Mouse (Mus musculus) heart, embryonic 12.5 days (tissue): ENCODE data around the gene Sytl1. TPM values are rescaled to one million over a fixed set of nuclear protein-coding genes. Genes with fewer than 3 reads are reported as not detected.
A peak's percentile ranks its signal among the peaks of the same experiment; 100 is the strongest.

Experiments
- ATAC-seq: fragments of 200-750 bp; cut with Nextera tagmentation; 2 replicates; pipeline ENCODE4 v1.8.0; 2017; ENCODE audit warnings: moderate TSS enrichment, moderate library complexity; ENCODE audit not compliant: insufficient number of reproducible peaks, low FRiP score
- H3K27ac ChIP-seq: fragments of 300-500 bp; sonication (generic); 2 replicates; pipeline ENCODE4 v1.5.1; 2016; ENCODE audit warnings: mild to moderate bottlenecking, moderate library complexity; ENCODE audit not compliant: poor library complexity, severe bottlenecking
- H3K27me3 ChIP-seq: fragments of 300-500 bp; sonication (generic); replicated peaks from 2 replicates; pipeline ENCODE4 v1.6.1; 2016; ENCODE audit warnings: mild to moderate bottlenecking, moderate library complexity
- H3K36me3 ChIP-seq: fragments of 300-500 bp; sonication (generic); 2 replicates; pipeline ENCODE4 v1.6.1; 2016; ENCODE audit warnings: mild to moderate bottlenecking, moderate library complexity
- H3K4me1 ChIP-seq: fragments of 300-500 bp; sonication (generic); replicated peaks from 2 replicates; pipeline ENCODE4 v1.6.1; 2016; ENCODE audit warnings: mild to moderate bottlenecking
- H3K4me2 ChIP-seq: fragments of 300-500 bp; sonication (generic); 2 replicates; pipeline ENCODE4 v1.6.1; 2016; ENCODE audit warnings: mild to moderate bottlenecking, moderate library complexity
- H3K4me3 ChIP-seq: fragments of 300-500 bp; sonication (generic); 2 replicates; pipeline ENCODE4 v1.5.1; 2016; ENCODE audit warnings: mild to moderate bottlenecking
- H3K9ac ChIP-seq: fragments of 300-500 bp; sonication (generic); 2 replicates; pipeline ENCODE4 v1.6.1; 2016; ENCODE audit warnings: mild to moderate bottlenecking, moderate library complexity
- H3K9me3 ChIP-seq: fragments of 300-500 bp; sonication (generic); replicated peaks from 2 replicates; pipeline ENCODE4 v1.6.1; 2016; ENCODE audit warnings: mild to moderate bottlenecking, moderate library complexity
- WGBS: fragments of 180-500 bp; shearing (Covaris S2); methylation state at CpG from one replicate; pipeline ENCODE4 v1.1.7; 2016; 5-methylcytosine and 5-hydroxymethylcytosine counted together
- polyA plus RNA-seq: library from polyadenylated mRNA; unstranded; fragments of >200 nt; fragmentation: Nextera tagmentation; extraction: Ambion mirVana; gene quantifications from 2 replicates; pipeline ENCODE4 v1.2.1, GENCODE M21; 2016

Gene Sytl1
- polyA plus RNA-seq, 1 experiment from 2014 or later, result 0.47 TPM

DNA sequence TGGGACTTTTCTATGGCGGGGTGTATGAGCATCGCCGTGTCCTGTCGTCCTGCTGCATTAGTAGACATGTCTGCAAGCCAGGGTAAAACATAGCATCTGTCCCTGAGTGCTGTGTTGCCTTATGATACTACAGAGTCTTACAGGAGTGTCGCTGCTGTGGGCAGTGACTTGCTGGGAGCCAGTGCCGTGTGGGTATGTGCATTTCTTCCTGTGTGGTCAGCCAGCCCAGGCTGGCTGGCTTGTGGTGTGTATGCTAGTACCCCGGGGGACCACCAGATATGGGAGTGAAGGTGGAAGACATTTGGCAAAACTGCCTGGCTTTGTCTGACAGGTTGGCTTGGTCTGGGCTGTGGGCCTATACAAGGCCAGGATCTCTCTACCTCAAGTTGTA, 543 bp downstream of the Sytl1 start:
- peaks cover 36% of the 10 kb centered on the region for H3K36me3 ChIP-seq
- 64% methylated on average over 7 of the region's 7 CpGs for WGBS
- no peak overlapping the region for H3K27ac ChIP-seq
- no peak overlapping the region for H3K9ac ChIP-seq
- H3K4me3 ChIP-seq, result no peak overlapping the region
- no peaks in the 10 kb centered on the region for H3K4me1 ChIP-seq
- peaks cover 8% of the 10 kb centered on the region; the same call in 1 of the 2 replicates for H3K9me3 ChIP-seq
- no peak overlapping the region for H3K4me2 ChIP-seq
- ATAC-seq, result no peak
- peaks cover 18% of the 10 kb centered on the region for H3K27me3 ChIP-seq

DNA sequence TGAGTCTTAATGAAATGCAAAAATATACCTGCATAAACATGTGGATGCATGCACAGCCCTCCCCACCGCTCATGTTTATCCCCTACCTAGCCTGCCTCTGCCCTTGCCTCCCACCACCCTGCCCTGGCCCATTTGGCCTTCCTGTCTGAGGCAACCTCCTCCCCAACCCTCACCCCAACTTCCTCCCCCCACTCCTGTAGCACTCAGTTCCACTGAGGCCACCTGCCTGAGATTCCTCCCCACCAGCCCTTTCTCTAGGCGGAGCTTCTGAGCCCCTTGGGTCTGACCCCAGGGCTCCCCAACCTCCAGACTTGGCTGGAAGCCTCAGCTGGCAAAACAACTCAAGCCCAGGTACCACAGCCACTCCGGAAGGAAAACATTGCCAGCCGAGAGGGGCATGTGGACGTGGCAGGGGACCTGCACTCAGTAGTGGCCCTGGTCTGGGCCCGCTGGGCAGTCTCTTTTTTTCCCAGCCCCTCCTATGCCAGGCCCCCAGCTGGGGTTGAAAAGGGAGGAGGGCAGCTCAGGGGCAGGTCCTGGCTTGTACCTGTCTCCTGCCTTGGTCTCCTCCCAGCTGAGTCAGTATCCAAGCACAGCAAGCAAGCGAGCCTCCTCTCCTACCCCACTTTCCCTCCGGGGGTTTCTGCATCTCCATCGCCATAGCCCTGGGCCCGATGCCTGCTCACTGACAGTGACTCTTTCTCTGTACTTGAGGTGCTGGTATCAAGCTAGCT, 1.1 kb downstream of the Sytl1 start:
- no peak overlapping the region for H3K4me2 ChIP-seq
- WGBS, result 44% methylated on average over 10 of the region's 10 CpGs
- ATAC-seq, result no peak

DNA sequence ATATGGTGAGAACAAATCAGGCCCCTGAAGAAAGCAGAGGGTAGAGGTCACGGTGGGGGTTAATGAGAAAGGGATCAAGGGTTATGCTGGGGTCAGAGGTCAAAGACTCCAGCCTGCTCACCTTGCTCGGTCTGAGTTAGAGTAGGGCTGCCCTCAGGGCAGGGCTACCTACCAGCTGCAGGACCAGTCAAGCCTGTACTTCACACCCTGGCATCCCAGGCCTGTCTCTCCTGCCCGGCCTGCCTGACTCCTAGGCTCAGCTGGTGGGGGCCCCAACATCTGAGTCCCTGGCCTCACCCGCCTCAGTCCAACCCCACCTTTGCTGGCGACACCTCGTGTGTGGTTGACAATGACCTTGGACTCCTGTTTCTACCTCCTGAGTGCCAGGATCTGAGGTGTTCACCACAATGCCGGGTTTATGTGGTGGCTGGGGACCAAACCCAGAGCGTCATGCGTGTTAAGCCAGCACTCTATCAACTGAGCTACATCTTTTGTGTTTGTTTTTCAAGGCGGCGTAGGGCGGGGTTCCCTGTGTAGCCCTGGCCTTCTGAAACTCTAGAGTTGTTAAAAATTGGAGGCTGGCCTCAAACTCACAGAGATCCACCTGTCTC, 5.0 kb downstream of the Sytl1 start:
- H3K9me3 ChIP-seq, result no peaks in the 10 kb centered on the region
- no peak overlapping the region for H3K4me2 ChIP-seq
- H3K27me3 ChIP-seq, result peaks cover 62% of the 10 kb centered on the region
- no peak overlapping the region for H3K4me3 ChIP-seq
- no peak overlapping the region for H3K9ac ChIP-seq
- 75% methylated on average over 12 of the region's 12 CpGs for WGBS
- no peak overlapping the region for H3K27ac ChIP-seq
- no peaks in the 10 kb centered on the region for H3K36me3 ChIP-seq
- ATAC-seq, result 0 out of 2 replicates have a peak, but pooled peaks have one; percentile 27
- 0 out of 2 replicates have a peak, but pooled peaks cover 3% of the 10 kb centered on the region for H3K4me1 ChIP-seq

More for the DNA sequence above, 1.1 kb downstream of the Sytl1 start:
- Histone ChIP-seq H3K27me3 (peaks cover 24% of the 10 kb centered on the region), H3K4me3 (no peak overlapping the region), H3K36me3 (peaks cover 31% of the 10 kb centered on the region), H3K4me1 (0 out of 2 replicates have a peak, but pooled peaks cover 1% of the 10 kb centered on the region), H3K27ac (no peak overlapping the region), H3K9me3 (peaks cover 8% of the 10 kb centered on the region; the same call in 1 of the 2 replicates), H3K9ac (no peak overlapping the region)

DNA sequence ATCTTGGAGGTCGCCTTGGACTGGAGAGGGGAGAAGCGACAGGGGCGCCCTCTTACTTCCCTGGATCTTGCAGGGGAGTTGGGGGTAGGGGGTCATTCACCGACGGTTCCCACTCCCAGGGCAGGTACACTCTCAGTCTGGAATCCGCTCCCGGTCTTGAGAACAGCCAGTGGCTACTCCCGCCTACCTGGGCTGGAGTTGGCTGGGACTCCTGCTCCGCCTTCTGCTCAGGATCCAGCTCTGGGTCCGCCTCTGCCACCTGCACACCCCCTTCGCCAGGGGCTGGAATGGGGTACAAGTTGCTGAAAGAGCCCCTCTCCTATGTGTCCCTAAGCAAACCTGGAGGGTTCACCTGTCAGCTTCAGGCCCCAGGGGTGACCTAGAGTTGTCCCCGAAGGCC, 5.7 kb downstream of the Sytl1 start:
- H3K27me3 ChIP-seq, result peaks cover 68% of the 10 kb centered on the region
- 0 out of 2 replicates have a peak, but pooled peaks cover 3% of the 10 kb centered on the region for H3K4me1 ChIP-seq
- WGBS, result 30% methylated on average over 12 of the region's 12 CpGs
- no peaks in the 10 kb centered on the region for H3K9me3 ChIP-seq
- no peak for ATAC-seq
- no peak overlapping the region for H3K4me2 ChIP-seq
- H3K4me3 ChIP-seq, result no peak overlapping the region
- H3K36me3 ChIP-seq, result no peaks in the 10 kb centered on the region
- no peak overlapping the region for H3K9ac ChIP-seq
- no peak overlapping the region for H3K27ac ChIP-seq

DNA sequence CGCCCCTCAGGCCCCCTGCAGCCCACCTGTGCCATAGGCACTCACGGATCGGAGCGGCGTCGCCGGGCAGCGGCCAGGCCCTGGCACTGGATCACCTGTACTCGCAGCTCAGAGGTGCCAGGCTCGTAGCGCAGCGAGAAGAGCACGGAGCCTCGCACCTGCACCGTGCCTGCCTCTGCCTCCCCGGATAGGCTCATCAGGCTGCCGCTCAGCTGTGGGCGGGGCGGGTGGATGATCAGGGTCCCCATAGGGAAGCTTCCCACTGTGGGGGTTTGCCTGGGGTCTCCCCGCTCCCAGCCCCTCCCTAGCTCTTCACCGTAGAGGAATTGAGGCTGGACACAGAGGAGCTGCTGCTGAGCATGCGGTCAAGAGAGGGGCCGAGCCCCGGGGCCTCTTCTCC, 6.1 kb downstream of the Sytl1 start:
- Histone ChIP-seq H3K4me3 (no peak overlapping the region), H3K4me2 (peak overlapping the region; percentile 4), H3K4me1 (0 out of 2 replicates have a peak, but pooled peaks cover 3% of the 10 kb centered on the region), H3K27ac (no peak overlapping the region), H3K36me3 (no peaks in the 10 kb centered on the region), H3K9ac (no peak overlapping the region), H3K27me3 (peaks cover 73% of the 10 kb centered on the region), H3K9me3 (no peaks in the 10 kb centered on the region)
- no peak for ATAC-seq
- 16% methylated on average over 24 of the region's 24 CpGs for WGBS

DNA sequence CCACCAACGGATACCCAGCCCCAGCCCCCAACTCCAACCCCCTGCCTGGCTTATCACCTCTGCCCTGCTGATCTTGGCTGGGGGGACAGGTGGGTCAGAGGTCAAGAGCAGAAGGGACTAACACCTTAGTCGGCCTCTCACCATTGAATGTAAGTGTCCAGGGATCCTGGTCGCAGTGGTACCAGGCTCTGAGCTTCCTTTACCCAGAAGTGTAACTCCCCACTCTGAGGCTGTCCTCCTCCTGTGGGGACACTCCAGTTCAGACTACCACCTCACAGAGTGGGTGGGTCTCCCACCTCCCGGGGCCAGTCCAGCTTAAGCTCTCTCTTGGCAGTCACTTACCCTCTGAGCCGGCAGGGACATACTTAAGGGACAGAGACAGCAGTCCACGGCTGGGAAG, 7.5 kb downstream of the Sytl1 start:
- 39% methylated on average over 6 of the region's 6 CpGs for WGBS
- Histone ChIP-seq H3K4me2 (no peak overlapping the region), H3K27me3 (peaks cover 87% of the 10 kb centered on the region), H3K4me1 (peaks cover 15% of the 10 kb centered on the region), H3K27ac (no peak overlapping the region), H3K9ac (no peak overlapping the region), H3K36me3 (no peaks in the 10 kb centered on the region), H3K9me3 (no peaks in the 10 kb centered on the region), H3K4me3 (no peak overlapping the region)
- ATAC-seq, result no peak

DNA sequence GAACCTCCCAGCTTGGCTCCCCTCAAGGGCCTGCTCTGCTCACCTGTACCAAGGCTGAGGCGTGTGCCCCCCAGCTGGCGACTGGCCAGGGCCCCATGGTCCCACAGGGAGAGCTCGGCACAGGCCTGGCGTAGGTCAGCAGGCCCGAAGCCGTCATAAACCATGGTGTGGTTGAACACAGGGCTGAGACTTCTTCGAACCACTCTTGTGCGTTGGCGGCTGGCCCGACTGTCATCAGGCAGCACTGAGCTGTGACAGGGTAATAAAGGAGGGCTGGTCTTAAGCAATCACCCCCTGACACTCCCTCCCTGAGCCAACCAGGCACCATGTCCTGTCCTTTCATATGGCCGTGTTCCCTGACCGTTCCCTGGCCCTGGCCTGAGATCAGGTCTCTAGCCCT, 9.5 kb downstream of the Sytl1 start:
- Histone ChIP-seq H3K27me3 (peaks cover 96% of the 10 kb centered on the region), H3K36me3 (no peaks in the 10 kb centered on the region), H3K4me2 (no peak overlapping the region), H3K27ac (no peak overlapping the region), H3K4me3 (no peak overlapping the region), H3K9ac (no peak overlapping the region), H3K4me1 (peaks cover 16% of the 10 kb centered on the region), H3K9me3 (no peaks in the 10 kb centered on the region)
- no peak for ATAC-seq
- 82% methylated on average over 12 of the region's 12 CpGs for WGBS

DNA sequence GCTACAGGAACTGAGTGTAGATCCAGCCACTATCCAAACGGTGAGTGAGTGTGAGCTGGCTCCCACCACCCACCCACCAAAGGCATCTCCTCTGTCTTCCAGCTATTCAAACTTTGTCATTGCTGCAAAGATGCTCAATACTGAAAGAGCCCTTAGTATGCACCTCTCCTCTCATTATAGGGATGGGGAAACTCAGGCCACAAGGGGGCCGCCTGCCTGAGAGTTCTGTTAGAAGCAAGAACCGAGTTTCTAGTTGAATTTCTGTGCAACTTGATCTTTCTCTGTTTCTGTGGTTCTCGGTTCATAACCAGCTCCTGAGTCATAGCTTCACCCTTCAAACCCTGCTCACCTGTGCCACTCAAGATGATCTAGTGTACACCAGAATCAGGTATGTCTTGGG, 10.8 kb downstream of the Sytl1 start:
- whole genome bisulfite sequencing, result 43% methylated on average over 4 of the region's 4 CpGs
- Histone ChIP-seq H3K9me3 (no peaks in the 10 kb centered on the region), H3K27ac (no peak overlapping the region), H3K27me3 (peaks cover 98% of the 10 kb centered on the region), H3K4me3 (no peak overlapping the region), H3K36me3 (no peaks in the 10 kb centered on the region), H3K4me1 (peaks cover 19% of the 10 kb centered on the region), H3K9ac (no peak overlapping the region), H3K4me2 (no peak overlapping the region)
- no peak for ATAC-seq

DNA sequence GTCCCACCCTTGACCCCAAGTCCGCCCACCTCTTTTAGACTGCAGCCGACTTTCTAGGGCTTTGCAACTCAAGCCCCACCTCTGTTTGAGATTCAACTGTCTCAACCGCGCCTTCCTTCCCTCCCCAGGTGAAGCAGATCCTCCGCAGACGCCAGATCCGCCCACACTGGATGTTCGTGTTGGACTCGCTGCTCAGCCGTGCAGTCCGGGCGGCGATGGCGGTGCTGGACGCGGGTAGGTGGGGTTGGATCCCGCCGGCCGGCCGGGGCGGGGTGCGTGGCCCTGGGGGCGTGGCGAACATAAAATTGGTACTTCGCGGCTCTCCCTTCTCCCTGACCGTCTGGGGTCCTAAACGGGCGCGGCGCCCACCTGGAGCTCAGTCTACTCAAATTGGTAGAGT, 11.7 kb downstream of the Sytl1 start:
- no peak overlapping the region for H3K27ac ChIP-seq
- H3K36me3 ChIP-seq, result no peaks in the 10 kb centered on the region
- peak overlapping the region; percentile 74 for H3K4me2 ChIP-seq
- peak overlapping the region; percentile 56 for H3K9ac ChIP-seq
- H3K27me3 ChIP-seq, result peaks cover 98% of the 10 kb centered on the region
- H3K4me1 ChIP-seq, result peaks cover 21% of the 10 kb centered on the region
- ATAC-seq, result no peak
- H3K4me3 ChIP-seq, result peak overlapping the region; percentile 47
- WGBS, result 3% methylated on average over 31 of the region's 31 CpGs
- H3K9me3 ChIP-seq, result no peaks in the 10 kb centered on the region

DNA sequence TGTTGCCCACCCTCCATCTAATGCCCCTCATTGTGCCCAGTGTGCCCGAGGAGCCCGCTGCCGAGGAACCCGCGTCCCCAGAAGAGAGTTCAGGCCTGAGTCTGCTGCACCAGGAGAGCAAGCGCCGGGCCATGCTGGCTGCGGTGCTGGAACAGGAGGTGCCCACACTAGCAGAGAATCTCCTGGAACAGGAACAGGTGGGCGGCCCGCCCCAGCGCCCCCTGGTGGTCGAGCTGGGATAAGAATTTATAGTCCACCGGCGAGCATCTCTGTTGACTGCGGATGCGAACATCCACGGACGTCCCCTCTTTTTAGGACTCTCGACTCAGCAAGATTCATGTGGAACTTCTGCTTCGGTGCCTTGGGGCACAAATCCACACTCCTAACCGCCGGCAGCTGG, 12.3 kb downstream of the Sytl1 start:
- Histone ChIP-seq H3K4me2 (peak overlapping the region; percentile 74), H3K4me3 (peak overlapping the region; percentile 47), H3K4me1 (peaks cover 21% of the 10 kb centered on the region), H3K9ac (peak overlapping the region; percentile 56), H3K27me3 (peaks cover 98% of the 10 kb centered on the region), H3K9me3 (no peaks in the 10 kb centered on the region), H3K36me3 (no peaks in the 10 kb centered on the region), H3K27ac (no peak overlapping the region)
- 3% methylated on average over 22 of the region's 22 CpGs for whole genome bisulfite sequencing
- no peak for ATAC-seq

DNA sequence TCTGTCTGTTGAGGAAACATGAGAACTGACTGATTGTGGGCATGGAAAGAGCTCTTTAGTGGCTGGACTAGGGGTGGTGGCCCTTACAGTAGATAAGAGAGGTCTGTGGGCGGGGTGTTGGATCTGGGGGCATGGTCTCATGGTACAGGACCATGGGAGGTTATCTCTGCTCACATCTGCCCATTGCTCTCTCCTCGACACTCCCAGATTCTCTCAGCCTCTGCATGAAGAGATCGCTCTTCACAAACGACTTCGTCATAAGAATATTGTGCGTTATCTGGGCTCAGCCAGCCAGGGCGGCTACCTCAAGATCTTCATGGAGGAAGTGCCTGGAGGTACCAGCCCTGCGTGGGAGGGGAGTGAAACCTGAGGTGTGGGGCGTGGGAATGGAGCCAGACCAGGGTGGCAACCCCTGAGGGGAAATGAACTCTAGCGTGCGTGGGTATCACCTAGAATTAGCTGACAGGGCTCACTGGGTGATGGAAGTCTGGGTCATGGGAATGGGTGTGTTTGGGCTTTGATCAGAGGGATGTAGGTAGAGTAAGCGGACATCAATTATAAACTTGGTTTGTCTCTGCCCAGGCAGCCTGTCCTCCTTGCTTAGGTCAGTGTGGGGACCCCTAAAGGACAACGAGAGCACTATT, 15.0 kb downstream of the Sytl1 start:
- no peak overlapping the region for H3K4me2 ChIP-seq
- H3K4me1 ChIP-seq, result peaks cover 28% of the 10 kb centered on the region
- no peaks in the 10 kb centered on the region for H3K9me3 ChIP-seq
- H3K27me3 ChIP-seq, result peaks cover 91% of the 10 kb centered on the region
- WGBS, result 50% methylated on average over 13 of the region's 13 CpGs
- ATAC-seq, result peak; percentile 41; the same call in 1 of the 2 replicates
- no peaks in the 10 kb centered on the region for H3K36me3 ChIP-seq
- H3K4me3 ChIP-seq, result no peak overlapping the region
- no peak overlapping the region for H3K27ac ChIP-seq
- no peak overlapping the region for H3K9ac ChIP-seq
